Mouse (Mus musculus): ENCODE data around the gene Unc13d.

- TF ChIP-seq CTCF (conservative IDR thresholded peaks at IDR 0.05; ENCODE audit: low read length) (no peak), NANOG (IDR thresholded peaks at IDR 0.05; ENCODE audit: borderline replicate concordance, low read length) (no peak)
Observed at GRCm38 (mm10) chr11:116110540-116110939, 32.8 kb upstream of the Unc13d start.

All from E14TG2a.4 (cell line).